Mouse (Mus musculus) hindbrain, embryonic 10.5 days (tissue): ENCODE measurements at regions not wholly inside any gene's neighbourhood (a gene's known extent, or its start where the extent isn't known, plus 50 kb on each side); places are given as distances from the start of the nearest gene placed in this dataset.

Source experiments
- DNase-seq: peaks from one replicate; pipeline ENCODE4 v3.0.0-alpha.2; 2017; ENCODE audit warnings: low spot score
- H3K27ac ChIP-seq: fragments of 300-500 bp; sonication (generic); 2 replicates; pipeline ENCODE4 v1.5.1; 2016; ENCODE audit warnings: mild to moderate bottlenecking, moderate library complexity
- H3K27me3 ChIP-seq: fragments of 300-500 bp; sonication (generic); 2 replicates; pipeline ENCODE4 v1.6.1; 2016; ENCODE audit warnings: mild to moderate bottlenecking; ENCODE audit not compliant: poor library complexity, insufficient read depth, severe bottlenecking
- H3K36me3 ChIP-seq: fragments of 300-500 bp; sonication (generic); 2 replicates; pipeline ENCODE4 v1.6.1; 2016; ENCODE audit warnings: mild to moderate bottlenecking, moderate library complexity
- H3K4me1 ChIP-seq: fragments of 300-500 bp; sonication (generic); replicated peaks from 2 replicates; pipeline ENCODE4 v1.6.1; 2016; ENCODE audit warnings: mild to moderate bottlenecking
- H3K4me3 ChIP-seq: fragments of 300-500 bp; sonication (generic); 2 replicates; pipeline ENCODE4 v1.5.1; 2016; ENCODE audit warnings: mild to moderate bottlenecking, moderate library complexity
- H3K9me3 ChIP-seq: fragments of 300-500 bp; sonication (generic); 2 replicates; pipeline ENCODE4 v1.6.1; 2016; ENCODE audit warnings: mild to moderate bottlenecking, moderate library complexity
- WGBS: fragments of 180-500 bp; shearing (Covaris S2); methylation state at CpG from one replicate; pipeline ENCODE4 v1.1.7; 2016; 5-methylcytosine and 5-hydroxymethylcytosine counted together

- no peak overlapping the region for H3K4me3 ChIP-seq
- H3K4me1 ChIP-seq: peaks cover 7% of the 10 kb centered on the region; the same call in 1 of the 2 replicates
- H3K9me3 ChIP-seq: no peaks in the 10 kb centered on the region
- H3K27ac ChIP-seq: no peak overlapping the region
- H3K36me3 ChIP-seq: no peaks in the 10 kb centered on the region
- H3K27me3 ChIP-seq: no peaks in the 10 kb centered on the region
- DNase-seq: no peak
Measured at GRCm38 (mm10) chr2:159539261-159539660, 744.7 kb downstream of the Dhx35 start.

GRCm38 (mm10) chr2:159557567-159557966 lies 763.0 kb downstream of the Dhx35 start:
- Histone ChIP-seq H3K27ac (no peak overlapping the region), H3K27me3 (no peaks in the 10 kb centered on the region), H3K4me3 (no peak overlapping the region), H3K36me3 (no peaks in the 10 kb centered on the region), H3K4me1 (no peaks in the 10 kb centered on the region), H3K9me3 (no peaks in the 10 kb centered on the region)
- 92% methylated on average over 3 of the region's 3 CpGs for WGBS
- no peak for DNase-seq

- DNase-seq: no peak
- Histone ChIP-seq H3K27ac (no peak overlapping the region), H3K27me3 (no peaks in the 10 kb centered on the region), H3K4me1 (no peaks in the 10 kb centered on the region; the same call in 1 of the 2 replicates), H3K4me3 (no peak overlapping the region), H3K9me3 (no peaks in the 10 kb centered on the region), H3K36me3 (no peaks in the 10 kb centered on the region)
- WGBS: 82% methylated on average over 4 of the region's 4 CpGs
Measured at GRCm38 (mm10) chr2:159565255-159565654, 768.7 kb downstream of the Gm826 start.

- DNase-seq: no peak
- Histone ChIP-seq H3K9me3 (no peaks in the 10 kb centered on the region), H3K27ac (no peak overlapping the region), H3K4me1 (no peaks in the 10 kb centered on the region; the same call in 1 of the 2 replicates), H3K27me3 (no peaks in the 10 kb centered on the region), H3K36me3 (no peaks in the 10 kb centered on the region), H3K4me3 (no peak overlapping the region)
- WGBS: 91% methylated on average over 5 of the region's 5 CpGs
Measured at GRCm38 (mm10) chr2:159565921-159566320, 768.0 kb downstream of the Gm826 start.

- no peaks in the 10 kb centered on the region for H3K27me3 ChIP-seq
- H3K27ac ChIP-seq: no peak overlapping the region
- no peak overlapping the region for H3K4me3 ChIP-seq
- no peak for DNase-seq
- 66% methylated on average over 5 of the region's 5 CpGs for WGBS
- no peaks in the 10 kb centered on the region; the same call in 1 of the 2 replicates for H3K4me1 ChIP-seq
- no peaks in the 10 kb centered on the region for H3K36me3 ChIP-seq
- H3K9me3 ChIP-seq: no peaks in the 10 kb centered on the region
Measured at GRCm38 (mm10) chr2:159566461-159566860, 767.5 kb downstream of the Gm826 start.

GRCm38 (mm10) chr2:159568391-159568790 lies 765.6 kb downstream of the Gm826 start:
- Histone ChIP-seq H3K36me3 (no peaks in the 10 kb centered on the region), H3K9me3 (no peaks in the 10 kb centered on the region), H3K4me1 (peaks cover 2% of the 10 kb centered on the region; the same call in 1 of the 2 replicates), H3K27ac (no peak overlapping the region), H3K27me3 (no peaks in the 10 kb centered on the region), H3K4me3 (no peak overlapping the region)
- no peak for DNase-seq
- WGBS: 81% methylated on average over 4 of the region's 4 CpGs

- H3K4me1 ChIP-seq: 0 out of 2 replicates have a peak, but pooled peaks cover 2% of the 10 kb centered on the region
- H3K27ac ChIP-seq: no peak overlapping the region
- 80% methylated on average over 2 of the region's 2 CpGs for WGBS
- H3K27me3 ChIP-seq: no peaks in the 10 kb centered on the region
- no peaks in the 10 kb centered on the region for H3K36me3 ChIP-seq
- H3K4me3 ChIP-seq: no peak overlapping the region
- H3K9me3 ChIP-seq: no peaks in the 10 kb centered on the region
- no peak for DNase-seq
Measured at GRCm38 (mm10) chr2:159571862-159572261, 762.1 kb downstream of the Gm826 start.

GRCm38 (mm10) chr2:159575271-159575670 lies 758.7 kb downstream of the Gm826 start:
- Histone ChIP-seq H3K27me3 (no peaks in the 10 kb centered on the region), H3K4me3 (no peak overlapping the region), H3K4me1 (0 out of 2 replicates have a peak, but pooled peaks cover 2% of the 10 kb centered on the region), H3K27ac (no peak overlapping the region), H3K36me3 (no peaks in the 10 kb centered on the region), H3K9me3 (no peaks in the 10 kb centered on the region)
- DNase-seq: no peak
- 89% methylated on average over 5 of the region's 5 CpGs for WGBS

- H3K36me3 ChIP-seq: no peaks in the 10 kb centered on the region
- H3K9me3 ChIP-seq: no peaks in the 10 kb centered on the region
- peaks cover 9% of the 10 kb centered on the region for H3K4me1 ChIP-seq
- peak; percentile 23 for DNase-seq
- no peaks in the 10 kb centered on the region for H3K27me3 ChIP-seq
- WGBS: 40% methylated on average over 8 of the region's 8 CpGs
- H3K27ac ChIP-seq: no peak overlapping the region
- H3K4me3 ChIP-seq: no peak overlapping the region
Measured at GRCm38 (mm10) chr2:159583103-159583502, 750.9 kb downstream of the Gm826 start.

- H3K27ac ChIP-seq: no peak overlapping the region
- no peak overlapping the region for H3K4me3 ChIP-seq
- H3K36me3 ChIP-seq: no peaks in the 10 kb centered on the region
- H3K27me3 ChIP-seq: no peaks in the 10 kb centered on the region
- no peak for DNase-seq
- peaks cover 9% of the 10 kb centered on the region for H3K4me1 ChIP-seq
- no peaks in the 10 kb centered on the region for H3K9me3 ChIP-seq
Measured at GRCm38 (mm10) chr2:159584641-159585040, 749.3 kb downstream of the Gm826 start.

- DNase-seq: peak; percentile 29
- H3K4me3 ChIP-seq: no peak overlapping the region
- H3K27me3 ChIP-seq: no peaks in the 10 kb centered on the region
- WGBS: 56% methylated on average over 6 of the region's 6 CpGs
- no peak overlapping the region for H3K27ac ChIP-seq
- H3K36me3 ChIP-seq: no peaks in the 10 kb centered on the region
- H3K9me3 ChIP-seq: no peaks in the 10 kb centered on the region
- peaks cover 9% of the 10 kb centered on the region for H3K4me1 ChIP-seq
Measured at GRCm38 (mm10) chr2:159586697-159587473, 747.1 kb downstream of the Gm826 start.

- no peaks in the 10 kb centered on the region for H3K27me3 ChIP-seq
- no peaks in the 10 kb centered on the region for H3K4me1 ChIP-seq
- H3K36me3 ChIP-seq: no peaks in the 10 kb centered on the region
- no peak overlapping the region for H3K4me3 ChIP-seq
- no peaks in the 10 kb centered on the region for H3K9me3 ChIP-seq
- no peak overlapping the region for H3K27ac ChIP-seq
- DNase-seq: no peak
- WGBS: 84% methylated on average over 2 of the region's 2 CpGs
Measured at GRCm38 (mm10) chr2:159591396-159592124, 742.4 kb downstream of the Gm826 start.

GRCm38 (mm10) chr2:159592841-159593240 lies 741.1 kb downstream of the Gm826 start:
- Histone ChIP-seq H3K9me3 (no peaks in the 10 kb centered on the region), H3K4me1 (no peaks in the 10 kb centered on the region), H3K27ac (no peak overlapping the region), H3K36me3 (no peaks in the 10 kb centered on the region), H3K27me3 (no peaks in the 10 kb centered on the region), H3K4me3 (no peak overlapping the region)
- WGBS: 82% methylated on average over 5 of the region's 5 CpGs
- no peak for DNase-seq
